Mouse (Mus musculus) liver, postnatal 0 days (tissue): ENCODE data around the gene Jade1.

Experiments
- CTCF ChIP-seq: sonication (generic); IDR thresholded peaks from 2 replicates; pipeline ENCODE4 v1.5.1; 2016; ENCODE audit warnings: antibody characterized with exemption, low read depth
- EP300 ChIP-seq: IDR thresholded peaks from 2 replicates; pipeline ENCODE4 v1.6.1; 2016; ENCODE audit warnings: antibody characterized with exemption, low read depth, mild to moderate bottlenecking

DNA sequence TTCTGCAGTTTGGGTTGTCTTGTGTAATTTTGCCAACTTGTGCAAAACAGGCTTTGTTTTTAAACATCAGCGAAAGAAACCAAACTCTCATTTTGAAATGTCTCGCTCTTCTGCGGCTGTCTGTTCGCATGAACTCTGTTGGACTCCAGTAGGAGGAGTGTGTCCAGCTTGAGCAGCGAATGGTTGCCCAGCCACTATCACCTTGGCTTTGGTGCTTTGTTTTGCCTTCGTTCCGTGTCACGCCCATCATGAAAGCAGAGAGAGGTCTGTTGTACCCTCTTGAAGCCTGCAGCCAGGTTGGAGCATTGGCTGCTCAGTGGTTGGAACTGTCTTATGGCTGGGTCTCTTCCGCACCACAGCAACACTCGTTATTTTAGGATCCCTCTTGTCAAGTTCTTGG, 43.7 kb downstream of the Jade1 start:
- TF ChIP-seq EP300 (no peak), CTCF (no peak)
